Mouse (Mus musculus): Measurements from ENCODE around the gene Nr1i3. TPM values are rescaled to one million over a fixed set of nuclear protein-coding genes. Genes with fewer than 3 reads are reported as not detected.
A peak's percentile ranks its signal among the peaks of the same experiment; 100 is the strongest.

Nr1i3 gene
- total and polyA plus RNA-seq, 3 experiments: 0.24 to 1.7 TPM; not detected in 1

DNA sequence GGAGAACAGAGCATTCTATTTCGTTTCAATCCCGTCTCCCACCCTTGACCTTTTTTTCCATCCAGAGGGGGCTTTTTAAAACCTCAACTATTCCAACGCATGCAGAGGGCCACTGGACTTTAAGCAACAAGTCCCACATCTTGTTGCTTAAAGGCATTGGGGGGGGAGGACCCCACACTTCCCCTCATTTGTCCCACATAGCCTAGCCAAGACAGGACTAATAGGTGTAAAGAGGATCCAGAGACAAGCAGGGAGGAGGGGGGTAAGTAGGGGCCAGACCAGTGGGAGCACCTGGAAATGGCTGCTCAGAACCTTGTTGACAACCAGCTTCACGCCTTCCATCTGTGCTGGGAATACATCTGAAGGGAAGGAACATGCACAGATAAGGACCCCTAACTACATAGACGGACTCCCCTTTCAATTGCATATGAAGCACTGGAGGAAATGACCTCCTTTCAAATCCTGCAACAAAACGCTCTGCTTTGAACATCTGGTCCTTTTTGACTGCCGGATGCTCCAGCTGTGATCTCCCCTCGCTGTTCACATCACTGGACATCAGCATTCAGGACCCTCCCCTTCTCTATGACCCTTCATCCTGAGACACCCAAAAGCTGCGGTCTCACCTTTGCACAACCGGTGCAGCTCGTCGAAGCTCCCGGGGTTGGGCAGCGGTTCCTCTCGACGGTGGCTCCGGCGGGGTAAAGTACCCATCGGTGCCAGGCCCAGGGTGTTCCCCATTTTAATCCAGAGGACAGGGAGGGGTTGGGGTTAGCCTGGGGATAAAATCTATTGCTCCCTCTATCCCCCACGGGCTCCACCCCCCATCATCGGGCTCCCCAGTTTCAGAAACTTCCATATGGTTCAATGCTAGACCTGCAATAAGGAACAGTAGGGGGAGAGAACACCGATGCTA is 7.8 kb downstream of the Nr1i3 start:
- H3K9me3 ChIP-seq (replicated peaks; ENCODE audit: insufficient read depth, low read length): no peaks in the 10 kb centered on the region
- peak overlapping the region; percentile 88 for H3K9ac ChIP-seq (ENCODE audit: control insufficient read depth, low read depth, low read length, poor library complexity, severe bottlenecking)
- H3K27ac ChIP-seq (ENCODE audit: control insufficient read depth, low read depth, low read length): peak overlapping the region; percentile 84
- H3K36me3 ChIP-seq (ENCODE audit: control insufficient read depth in 1 of 2, insufficient read depth in 2 of 2, low read length in 2 of 2): peaks cover 0 to 9% of the 10 kb centered on the region in 2 experiments; a peak in 2 of 4 replicates
- H3K4me1 ChIP-seq (ENCODE audit: control insufficient read depth in 1 of 2, insufficient read depth in 2 of 2, low read length in 2 of 2): peaks cover 0 to 18% of the 10 kb centered on the region in 2 experiments; a peak in 2 of 4 replicates
- H3K79me2 ChIP-seq (ENCODE audit: control insufficient read depth, insufficient read depth, low read length, poor library complexity): peaks cover 2% of the 10 kb centered on the region; the same call in 1 of the 2 replicates
- no peak for TF ChIP-seq JUND (IDR thresholded peaks at IDR 0.05; ENCODE audit: low read depth, low read length)
- TF ChIP-seq ELF1 (IDR thresholded peaks at IDR 0.05; ENCODE audit: low read depth, low read length): no peak
- TF ChIP-seq MAZ (IDR thresholded peaks at IDR 0.05; ENCODE audit: low read depth, low read length): no peak
- TF ChIP-seq HCFC1 (IDR thresholded peaks at IDR 0.05; ENCODE audit: low read depth, low read length): no peak
- no peak for TF ChIP-seq ZNF384 (IDR thresholded peaks at IDR 0.05; ENCODE audit: low read depth, low read length)
- no peak for TF ChIP-seq MEF2A (IDR thresholded peaks at IDR 0.05; ENCODE audit: extremely low read depth, insufficient replicate concordance, low read depth, low read length, poor library complexity, severe bottlenecking)
- no peak for TF ChIP-seq GABPA (IDR thresholded peaks at IDR 0.05; ENCODE audit: low read depth, low read length)
- TF ChIP-seq GATA1 (IDR thresholded peaks at IDR 0.05; ENCODE audit: low read depth, low read length): no peak
- TF ChIP-seq EP300 (IDR thresholded peaks at IDR 0.05; ENCODE audit: low read depth in 1 of 2, low read length in 2 of 2): no peak
- no peak; a peak in 1 of 4 replicates for TF ChIP-seq POLR2A (IDR thresholded peaks at IDR 0.05; ENCODE audit: control insufficient read depth in 1 of 2, insufficient read depth in 1 of 2, low read depth in 1 of 2, low read length in 2 of 2, poor library complexity in 1 of 2)
- TF ChIP-seq MAX (IDR thresholded peaks at IDR 0.05; ENCODE audit: low read length): no peak
- TF ChIP-seq RCOR1 (IDR thresholded peaks at IDR 0.05; ENCODE audit: low read depth, low read length): no peak
- TF ChIP-seq USF2 (IDR thresholded peaks at IDR 0.05; ENCODE audit: borderline replicate concordance in 1 of 2, insufficient read depth in 1 of 2, low read depth in 1 of 2, low read length in 2 of 2): no peak
- no peaks in the 10 kb centered on the region for H3K27me3 ChIP-seq (ENCODE audit: control insufficient read depth in 1 of 2, insufficient read depth in 2 of 2, low read length in 2 of 2)
- peak overlapping the region; percentile 83 to 90 for H3K4me3 ChIP-seq (ENCODE audit: control insufficient read depth in 1 of 2, insufficient read depth in 1 of 2, low read depth in 2 of 2, low read length in 2 of 2)
- peak; percentile 56 for DNase-seq (ENCODE audit: low read depth, low spot score)

GRCm38 (mm10) chr1:171222238-171223155 is 8.7 kb downstream of the Nr1i3 start, which contains the start of gene Tomm40l:
Tomm40l (minus strand) TSS chr1:171222514.
- Histone ChIP-seq H3K4me3 (ENCODE audit: control insufficient read depth in 1 of 2, insufficient read depth in 1 of 2, low read depth in 2 of 2, low read length in 2 of 2) (peak within 1 kb of the TSS; percentile 83 to 90), H3K9me3 (replicated peaks; ENCODE audit: insufficient read depth, low read length) (no peaks in the 10 kb centered on the region), H3K4me1 (ENCODE audit: control insufficient read depth in 1 of 2, insufficient read depth in 2 of 2, low read length in 2 of 2) (peaks cover 0 to 8% of the 10 kb centered on the region in 2 experiments; a peak in 1 of 4 replicates), H3K36me3 (ENCODE audit: control insufficient read depth in 1 of 2, insufficient read depth in 2 of 2, low read length in 2 of 2) (peaks cover 0 to 3% of the 10 kb centered on the region in 2 experiments; a peak in 2 of 4 replicates), H3K79me2 (ENCODE audit: control insufficient read depth, insufficient read depth, low read length, poor library complexity) (peaks cover 2% of the 10 kb centered on the region; the same call in 1 of the 2 replicates), H3K27me3 (ENCODE audit: control insufficient read depth in 1 of 2, insufficient read depth in 2 of 2, low read length in 2 of 2) (no peaks in the 10 kb centered on the region), H3K9ac (ENCODE audit: control insufficient read depth, low read depth, low read length, poor library complexity, severe bottlenecking) (peak within 1 kb of the TSS; percentile 88), H3K27ac (ENCODE audit: control insufficient read depth, low read depth, low read length) (peak within 1 kb of the TSS; percentile 94)
- peak; percentile 99 for DNase-seq (ENCODE audit: low read depth, low spot score)
- TF ChIP-seq USF2 (IDR thresholded peaks at IDR 0.05; ENCODE audit: borderline replicate concordance in 1 of 2, insufficient read depth in 1 of 2, low read depth in 1 of 2, low read length in 2 of 2) (no peak), POLR2AphosphoS2 (IDR thresholded peaks at IDR 0.05; ENCODE audit: low read length) (peak; percentile 51; the same call in 1 of the 2 replicates), TCF12 (IDR thresholded peaks at IDR 0.05; ENCODE audit: low read depth, low read length) (peak; percentile 81), RCOR1 (IDR thresholded peaks at IDR 0.05; ENCODE audit: low read depth, low read length) (peak; percentile 86), ZKSCAN1 (IDR thresholded peaks at IDR 0.05; ENCODE audit: low read depth, low read length) (no peak), HCFC1 (IDR thresholded peaks at IDR 0.05; ENCODE audit: low read depth, low read length) (peak; percentile 98), SMC3 (IDR thresholded peaks at IDR 0.05; ENCODE audit: low read depth, low read length) (peak; percentile 70), CHD2 (IDR thresholded peaks at IDR 0.05; ENCODE audit: low read length) (peak; percentile 59; the same call in 1 of the 2 replicates), EP300 (IDR thresholded peaks at IDR 0.05; ENCODE audit: low read depth in 1 of 2, low read length in 2 of 2) (peak in 1 of 2 experiments; percentile 63; a peak in 2 of 4 replicates), MYC (IDR thresholded peaks at IDR 0.05; ENCODE audit: low read depth, low read length) (peak; percentile 81), BHLHE40 (IDR thresholded peaks at IDR 0.05; ENCODE audit: borderline replicate concordance, low read depth, low read length) (peak; percentile 72; the same call in 1 of the 2 replicates), POLR2A (IDR thresholded peaks at IDR 0.05; ENCODE audit: control insufficient read depth in 1 of 2, insufficient read depth in 1 of 2, low read depth in 1 of 2, low read length in 2 of 2, poor library complexity in 1 of 2) (peak; percentile 75 to 80), CTCF (IDR thresholded peaks at IDR 0.05 in 2 of 3, conservative IDR thresholded peaks at IDR 0.05 in 1 of 3; ENCODE audit: control insufficient read depth in 1 of 3, insufficient read depth in 1 of 3, low read depth in 2 of 3, low read length in 3 of 3, poor library complexity in 1 of 3, severe bottlenecking in 1 of 3) (peak; percentile 27 to 72 (median 34); a peak in 5 of 6 replicates), CHD1 (IDR thresholded peaks at IDR 0.05; ENCODE audit: low read depth, low read length) (peak; percentile 94), SIN3A (IDR thresholded peaks at IDR 0.05; ENCODE audit: low read length) (peak; percentile 94), ZC3H11A (IDR thresholded peaks at IDR 0.05; ENCODE audit: low read depth, low read length) (peak; percentile 31; the same call in 1 of the 2 replicates)

All from MEL (cell line).